Mouse (Mus musculus): ENCODE measurements around the gene March10. TPM values are rescaled to one million over a fixed set of nuclear protein-coding genes. Genes with fewer than 3 reads are reported as not detected.

The March10 gene
- polyA plus RNA-seq, 1 experiment from 2014 or later = 0.15 TPM

- Histone ChIP-seq H3K27me3 (replicated peaks) (no peaks in the 10 kb centered on the region), H3K36me3 (no peaks in the 10 kb centered on the region), H3K9me3 (no peaks in the 10 kb centered on the region), H3K4me1 (no peaks in the 10 kb centered on the region), H3K4me2 (replicated peaks) (no peak overlapping the region), H3K4me3 (no peak overlapping the region), H3K27ac (no peak overlapping the region), H3K9ac (no peak overlapping the region)
- no peak for ATAC-seq (ENCODE audit: low FRiP score, low read depth)
- WGBS = 69% methylated on average over 2 of the region's 2 CpGs
These were observed 18.2 kb upstream of the March10 start for GRCm38 (mm10) chr11:105474746-105475145.

GRCm38 (mm10) chr11:105474352-105474736 is 17.8 kb upstream of the March10 start:
- no peaks in the 10 kb centered on the region for H3K36me3 ChIP-seq
- no peak overlapping the region for H3K27ac ChIP-seq
- no peak overlapping the region for H3K9ac ChIP-seq
- no peak for ATAC-seq (ENCODE audit: low FRiP score, low read depth)
- no peaks in the 10 kb centered on the region for H3K9me3 ChIP-seq
- WGBS = 64% methylated on average over 6 of the region's 6 CpGs
- H3K4me3 ChIP-seq = no peak overlapping the region
- H3K4me2 ChIP-seq (replicated peaks) = no peak overlapping the region
- H3K27me3 ChIP-seq (replicated peaks) = no peaks in the 10 kb centered on the region
- no peaks in the 10 kb centered on the region for H3K4me1 ChIP-seq

- H3K4me2 ChIP-seq (replicated peaks) = no peak overlapping the region
- WGBS = 63% methylated on average over 5 of the region's 5 CpGs
These were observed 17.3 kb upstream of the March10 start for GRCm38 (mm10) chr11:105473716-105474351.

GRCm38 (mm10) chr11:105472610-105473009 is 16.1 kb upstream of the March10 start:
- Histone ChIP-seq H3K4me3 (no peak overlapping the region), H3K4me1 (no peaks in the 10 kb centered on the region), H3K9ac (no peak overlapping the region), H3K27me3 (replicated peaks) (no peaks in the 10 kb centered on the region), H3K36me3 (no peaks in the 10 kb centered on the region), H3K9me3 (no peaks in the 10 kb centered on the region), H3K4me2 (replicated peaks) (no peak overlapping the region), H3K27ac (no peak overlapping the region)
- no peak for ATAC-seq (ENCODE audit: low FRiP score, low read depth)
- 76% methylated on average over 4 of the region's 4 CpGs for WGBS

More at GRCm38 (mm10) chr11:105473716-105474351, 17.3 kb upstream of the March10 start:
- no peaks in the 10 kb centered on the region for H3K9me3 ChIP-seq
- H3K9ac ChIP-seq = no peak overlapping the region
- no peaks in the 10 kb centered on the region for H3K4me1 ChIP-seq
- no peak overlapping the region for H3K27ac ChIP-seq
- no peak overlapping the region for H3K4me3 ChIP-seq
- H3K36me3 ChIP-seq = no peaks in the 10 kb centered on the region
- no peak for ATAC-seq (ENCODE audit: low FRiP score, low read depth)
- H3K27me3 ChIP-seq (replicated peaks) = no peaks in the 10 kb centered on the region

- Histone ChIP-seq H3K36me3 (no peaks in the 10 kb centered on the region), H3K9ac (no peak overlapping the region), H3K27me3 (replicated peaks) (no peaks in the 10 kb centered on the region), H3K4me1 (no peaks in the 10 kb centered on the region), H3K4me2 (replicated peaks) (no peak overlapping the region), H3K4me3 (no peak overlapping the region), H3K27ac (no peak overlapping the region), H3K9me3 (no peaks in the 10 kb centered on the region)
- ATAC-seq (ENCODE audit: low FRiP score, low read depth) = no peak
- 91% methylated on average over 4 of the region's 4 CpGs for WGBS
These were observed 14.4 kb upstream of the March10 start for GRCm38 (mm10) chr11:105470896-105471295.

GRCm38 (mm10) chr11:105469561-105469960 is 13.0 kb upstream of the March10 start:
- Histone ChIP-seq H3K27ac (no peak overlapping the region), H3K4me1 (no peaks in the 10 kb centered on the region)
- 78% methylated on average over 4 of the region's 4 CpGs for WGBS

GRCm38 (mm10) chr11:105469091-105469507 is 12.6 kb upstream of the March10 start:
- no peak for ATAC-seq (ENCODE audit: low FRiP score, low read depth)
- no peaks in the 10 kb centered on the region for H3K9me3 ChIP-seq
- no peak overlapping the region for H3K4me3 ChIP-seq
- no peak overlapping the region for H3K9ac ChIP-seq
- no peaks in the 10 kb centered on the region for H3K4me1 ChIP-seq
- no peaks in the 10 kb centered on the region for H3K27me3 ChIP-seq (replicated peaks)
- H3K36me3 ChIP-seq = no peaks in the 10 kb centered on the region
- H3K27ac ChIP-seq = no peak overlapping the region
- 77% methylated on average over 8 of the region's 8 CpGs for WGBS
- no peak overlapping the region for H3K4me2 ChIP-seq (replicated peaks)

More at GRCm38 (mm10) chr11:105469561-105469960, 13.0 kb upstream of the March10 start:
- H3K4me3 ChIP-seq = no peak overlapping the region
- no peak overlapping the region for H3K9ac ChIP-seq
- no peaks in the 10 kb centered on the region for H3K27me3 ChIP-seq (replicated peaks)
- H3K9me3 ChIP-seq = no peaks in the 10 kb centered on the region
- H3K4me2 ChIP-seq (replicated peaks) = no peak overlapping the region
- no peak for ATAC-seq (ENCODE audit: low FRiP score, low read depth)
- no peaks in the 10 kb centered on the region for H3K36me3 ChIP-seq

GRCm38 (mm10) chr11:105468436-105468835 is 11.9 kb upstream of the March10 start:
- WGBS = 74% methylated on average over 5 of the region's 5 CpGs
- no peaks in the 10 kb centered on the region for H3K27me3 ChIP-seq (replicated peaks)
- H3K4me2 ChIP-seq (replicated peaks) = no peak overlapping the region
- no peak overlapping the region for H3K27ac ChIP-seq
- H3K36me3 ChIP-seq = no peaks in the 10 kb centered on the region
- H3K9me3 ChIP-seq = no peaks in the 10 kb centered on the region
- no peaks in the 10 kb centered on the region for H3K4me1 ChIP-seq
- no peak overlapping the region for H3K4me3 ChIP-seq
- ATAC-seq (ENCODE audit: low FRiP score, low read depth) = no peak
- no peak overlapping the region for H3K9ac ChIP-seq

- Histone ChIP-seq H3K9me3 (no peaks in the 10 kb centered on the region), H3K27ac (no peak overlapping the region), H3K4me2 (replicated peaks) (no peak overlapping the region), H3K4me3 (no peak overlapping the region), H3K4me1 (no peaks in the 10 kb centered on the region), H3K9ac (no peak overlapping the region), H3K27me3 (replicated peaks) (no peaks in the 10 kb centered on the region), H3K36me3 (no peaks in the 10 kb centered on the region)
- ATAC-seq (ENCODE audit: low FRiP score, low read depth) = no peak
- WGBS = 84% methylated on average over 3 of the region's 3 CpGs
These were observed 11.3 kb upstream of the March10 start for GRCm38 (mm10) chr11:105467816-105468215.

- H3K9me3 ChIP-seq = no peaks in the 10 kb centered on the region
- no peaks in the 10 kb centered on the region for H3K27me3 ChIP-seq (replicated peaks)
- H3K4me3 ChIP-seq = no peak overlapping the region
- no peak overlapping the region for H3K4me2 ChIP-seq (replicated peaks)
- H3K4me1 ChIP-seq = no peaks in the 10 kb centered on the region
- 60% methylated on average over 9 of the region's 9 CpGs for WGBS
- no peak for ATAC-seq (ENCODE audit: low FRiP score, low read depth)
- no peaks in the 10 kb centered on the region for H3K36me3 ChIP-seq
- no peak overlapping the region for H3K27ac ChIP-seq
- H3K9ac ChIP-seq = no peak overlapping the region
These were observed 10.7 kb upstream of the March10 start for GRCm38 (mm10) chr11:105467266-105467665.

GRCm38 (mm10) chr11:105466756-105467155 is 10.2 kb upstream of the March10 start:
- no peaks in the 10 kb centered on the region for H3K36me3 ChIP-seq
- no peaks in the 10 kb centered on the region for H3K27me3 ChIP-seq (replicated peaks)
- no peak for ATAC-seq (ENCODE audit: low FRiP score, low read depth)
- no peaks in the 10 kb centered on the region for H3K9me3 ChIP-seq
- H3K27ac ChIP-seq = no peak overlapping the region
- H3K9ac ChIP-seq = no peak overlapping the region
- no peak overlapping the region for H3K4me3 ChIP-seq
- no peaks in the 10 kb centered on the region for H3K4me1 ChIP-seq
- no peak overlapping the region for H3K4me2 ChIP-seq (replicated peaks)
- 77% methylated on average over 4 of the region's 4 CpGs for WGBS

- no peak overlapping the region for H3K4me3 ChIP-seq
- H3K4me2 ChIP-seq (replicated peaks) = no peak overlapping the region
- no peak overlapping the region for H3K9ac ChIP-seq
- no peaks in the 10 kb centered on the region for H3K27me3 ChIP-seq (replicated peaks)
- no peaks in the 10 kb centered on the region for H3K36me3 ChIP-seq
- H3K27ac ChIP-seq = no peak overlapping the region
- no peaks in the 10 kb centered on the region for H3K9me3 ChIP-seq
- ATAC-seq (ENCODE audit: low FRiP score, low read depth) = no peak
- WGBS = 76% methylated on average over 9 of the region's 9 CpGs
- no peaks in the 10 kb centered on the region for H3K4me1 ChIP-seq
These were observed 9.0 kb upstream of the March10 start for GRCm38 (mm10) chr11:105465488-105465887.

GRCm38 (mm10) chr11:105464430-105464967 is 8.0 kb upstream of the March10 start:
- ATAC-seq (ENCODE audit: low FRiP score, low read depth) = no peak
- Histone ChIP-seq H3K4me2 (replicated peaks) (no peak overlapping the region), H3K4me3 (no peak overlapping the region), H3K9me3 (no peaks in the 10 kb centered on the region), H3K27ac (no peak overlapping the region), H3K4me1 (0 out of 2 replicates have a peak, but pooled peaks cover 3% of the 10 kb centered on the region), H3K36me3 (no peaks in the 10 kb centered on the region), H3K27me3 (replicated peaks) (no peaks in the 10 kb centered on the region), H3K9ac (no peak overlapping the region)
- 77% methylated on average over 8 of the region's 8 CpGs for WGBS
